Mouse (Mus musculus) MEL (cell line): ENCODE data around the gene Sptbn4. TPM values are rescaled to one million over a fixed set of nuclear protein-coding genes. Genes with fewer than 3 reads are reported as not detected.

ENCODE experiments used
- DNase-seq: peaks from one replicate; pipeline ENCODE4 v3.0.0; 2011; ENCODE audit warnings: low read depth, low spot score
- H3K27ac ChIP-seq: 2 replicates; pipeline ENCODE4 v1.5.1; 2012; ENCODE audit warnings: low read depth, mild to moderate bottlenecking, control low read depth, low read length, moderate library complexity; ENCODE audit not compliant: control insufficient read depth
- H3K27me3 ChIP-seq, 2 experiments: fragments of 150-350 bp in 1 of 2; sonication (generic) in 1 of 2; 2 replicates each; pipeline ENCODE4 v1.6.1; 2012; ENCODE audit warnings: low read length in 2 of 2, mild to moderate bottlenecking in 2 of 2, improper control_type of control experiment in 1 of 2, moderate library complexity in 1 of 2; ENCODE audit not compliant: insufficient read depth in 2 of 2, control insufficient read depth in 1 of 2
- H3K36me3 ChIP-seq, 2 experiments: 2 replicates each; pipeline ENCODE4 v1.6.1; 2012 to 2014; ENCODE audit warnings: low read length in 2 of 2, improper control_type of control experiment in 1 of 2, inconsistent platforms in 1 of 2, mild to moderate bottlenecking in 1 of 2; ENCODE audit not compliant: insufficient read depth in 2 of 2, control insufficient read depth in 1 of 2
- H3K4me1 ChIP-seq, 2 experiments: fragments of 150-350 bp in 1 of 2; sonication (generic) in 1 of 2; 2 replicates each; pipeline ENCODE4 v1.6.1; 2012; ENCODE audit warnings: low read length in 2 of 2, improper control_type of control experiment in 1 of 2, mild to moderate bottlenecking in 1 of 2; ENCODE audit not compliant: insufficient read depth in 2 of 2, control insufficient read depth in 1 of 2
- H3K4me3 ChIP-seq, 2 experiments: fragments of 150-350 bp in 1 of 2; sonication (generic) in 1 of 2; 2 replicates each; pipeline ENCODE4 v1.5.1; 2012; ENCODE audit warnings: low read depth in 2 of 2, low read length in 2 of 2, mild to moderate bottlenecking in 2 of 2, moderate library complexity in 2 of 2, control low read depth in 1 of 2, improper control_type of control experiment in 1 of 2; ENCODE audit not compliant: control insufficient read depth in 1 of 2, insufficient read depth in 1 of 2
- H3K79me2 ChIP-seq: 2 replicates; pipeline ENCODE4 v1.6.1; 2012; ENCODE audit warnings: mild to moderate bottlenecking, low read length, moderate library complexity; ENCODE audit not compliant: control insufficient read depth, poor library complexity, insufficient read depth
- H3K9ac ChIP-seq: 2 replicates; pipeline ENCODE4 v1.6.1; 2012; ENCODE audit warnings: low read depth, mild to moderate bottlenecking, control low read depth, low read length, moderate library complexity; ENCODE audit not compliant: control insufficient read depth, poor library complexity, severe bottlenecking
- H3K9me3 ChIP-seq: fragments of 150-350 bp; sonication (generic); replicated peaks from 2 replicates; pipeline ENCODE4 v1.6.1; 2012; ENCODE audit warnings: mild to moderate bottlenecking, low read length, improper control_type of control experiment, moderate library complexity; ENCODE audit not compliant: insufficient read depth
- BHLHE40 ChIP-seq: IDR thresholded peaks from 2 replicates; pipeline ENCODE4 v1.6.1; 2012; ENCODE audit warnings: low read depth, mild to moderate bottlenecking, inconsistent platforms, low read length, improper control_type of control experiment, borderline replicate concordance
- CHD2 ChIP-seq: IDR thresholded peaks from 2 replicates; pipeline ENCODE4 v1.6.1; 2011; ENCODE audit warnings: low read length, improper control_type of control experiment
- E2F4 ChIP-seq: IDR thresholded peaks from 2 replicates; pipeline ENCODE4 v1.6.1; 2011; ENCODE audit warnings: low read depth, low read length, improper control_type of control experiment, borderline replicate concordance
- ELF1 ChIP-seq: IDR thresholded peaks from 2 replicates; pipeline ENCODE4 v1.6.1; 2014; ENCODE audit warnings: low read depth, mild to moderate bottlenecking, inconsistent platforms, low read length, improper control_type of control experiment, moderate library complexity
- ETS1 ChIP-seq: IDR thresholded peaks from 2 replicates; pipeline ENCODE4 v1.6.1; 2012; ENCODE audit warnings: low read depth, mild to moderate bottlenecking, inconsistent platforms, low read length, improper control_type of control experiment, moderate library complexity
- HCFC1 ChIP-seq: IDR thresholded peaks from 2 replicates; pipeline ENCODE4 v1.6.1; 2012; ENCODE audit warnings: low read depth, mild to moderate bottlenecking, inconsistent platforms, low read length, improper control_type of control experiment, moderate library complexity
- KAT2A ChIP-seq: conservative IDR thresholded peaks from 2 replicates; pipeline ENCODE4 v1.6.1; 2012; ENCODE audit warnings: low read depth, low read length, improper control_type of control experiment, inconsistent platforms
- MAZ ChIP-seq: IDR thresholded peaks from 2 replicates; pipeline ENCODE4 v1.6.1; 2012; ENCODE audit warnings: low read depth, mild to moderate bottlenecking, inconsistent platforms, low read length, improper control_type of control experiment
- MEF2A ChIP-seq: IDR thresholded peaks from 2 replicates; pipeline ENCODE4 v1.6.1; 2014; ENCODE audit warnings: low read depth, mild to moderate bottlenecking, inconsistent platforms, low read length, improper control_type of control experiment; ENCODE audit not compliant: poor library complexity, insufficient replicate concordance, severe bottlenecking; ENCODE audit errors: extremely low read depth
- MXI1 ChIP-seq: IDR thresholded peaks from 2 replicates; pipeline ENCODE4 v1.6.1; 2011; ENCODE audit warnings: mild to moderate bottlenecking, low read depth, low read length, improper control_type of control experiment
- MYB ChIP-seq: IDR thresholded peaks from 2 replicates; pipeline ENCODE4 v1.6.1; 2011; ENCODE audit warnings: mild to moderate bottlenecking, low read depth, low read length, improper control_type of control experiment
- NELFE ChIP-seq: IDR thresholded peaks from 2 replicates; pipeline ENCODE4 v1.6.1; 2011; ENCODE audit warnings: low read depth, low read length, improper control_type of control experiment
- NRF1 ChIP-seq: IDR thresholded peaks from 2 replicates; pipeline ENCODE4 v1.6.1; 2014; ENCODE audit warnings: low read depth, mild to moderate bottlenecking, inconsistent platforms, low read length, improper control_type of control experiment, moderate library complexity; ENCODE audit not compliant: poor library complexity, insufficient read depth, severe bottlenecking
- POLR2A ChIP-seq, 2 experiments: IDR thresholded peaks; 2 replicates each; pipeline ENCODE4 v1.6.1; 2011 to 2012; ENCODE audit warnings: low read length in 2 of 2, mild to moderate bottlenecking in 2 of 2, control low read depth in 1 of 2, improper control_type of control experiment in 1 of 2, low read depth in 1 of 2, moderate library complexity in 1 of 2; ENCODE audit not compliant: control insufficient read depth in 1 of 2, insufficient read depth in 1 of 2, poor library complexity in 1 of 2
- POLR2AphosphoS5 ChIP-seq: IDR thresholded peaks from 2 replicates; pipeline ENCODE4 v1.6.1; 2012; ENCODE audit warnings: low read depth, borderline replicate concordance, mild to moderate bottlenecking, inconsistent platforms, low read length, moderate library complexity, mixed read lengths
- RAD21 ChIP-seq: IDR thresholded peaks from 2 replicates; pipeline ENCODE4 v1.6.1; 2011; ENCODE audit warnings: mild to moderate bottlenecking, low read depth, low read length, improper control_type of control experiment
- RCOR1 ChIP-seq: IDR thresholded peaks from 2 replicates; pipeline ENCODE4 v1.6.1; 2012; ENCODE audit warnings: low read depth, mild to moderate bottlenecking, inconsistent platforms, low read length, improper control_type of control experiment
- TAL1 ChIP-seq: IDR thresholded peaks from 2 replicates; pipeline ENCODE4 v1.6.1; 2012; ENCODE audit warnings: mild to moderate bottlenecking, inconsistent platforms, low read length, moderate library complexity, mixed read lengths
- TCF12 ChIP-seq: IDR thresholded peaks from 2 replicates; pipeline ENCODE4 v1.6.1; 2014; ENCODE audit warnings: low read depth, mild to moderate bottlenecking, inconsistent platforms, low read length, improper control_type of control experiment, moderate library complexity
- UBTF ChIP-seq: IDR thresholded peaks from 2 replicates; pipeline ENCODE4 v1.6.1; 2012; ENCODE audit warnings: low read depth, mild to moderate bottlenecking, inconsistent platforms, low read length, improper control_type of control experiment, moderate library complexity, borderline replicate concordance; ENCODE audit not compliant: insufficient read depth
- USF1 ChIP-seq: IDR thresholded peaks from 2 replicates; pipeline ENCODE4 v1.6.1; 2014; ENCODE audit warnings: low read depth, mild to moderate bottlenecking, inconsistent platforms, low read length, improper control_type of control experiment, moderate library complexity
- USF2 ChIP-seq, 2 experiments: IDR thresholded peaks; 2 replicates each; pipeline ENCODE4 v1.6.1; 2011 to 2012; ENCODE audit warnings: improper control_type of control experiment in 2 of 2, low read length in 2 of 2, borderline replicate concordance in 1 of 2, inconsistent platforms in 1 of 2, low read depth in 1 of 2, mild to moderate bottlenecking in 1 of 2; ENCODE audit not compliant: insufficient read depth in 1 of 2
- ZC3H11A ChIP-seq: IDR thresholded peaks from 2 replicates; pipeline ENCODE4 v1.6.1; 2012; ENCODE audit warnings: low read depth, mild to moderate bottlenecking, inconsistent platforms, low read length, improper control_type of control experiment
- ZKSCAN1 ChIP-seq: IDR thresholded peaks from 2 replicates; pipeline ENCODE4 v1.6.1; 2012; ENCODE audit warnings: low read depth, mild to moderate bottlenecking, inconsistent platforms, low read length, improper control_type of control experiment, moderate library complexity
- ZMIZ1 ChIP-seq: IDR thresholded peaks from 2 replicates; pipeline ENCODE4 v1.6.1; 2012; ENCODE audit warnings: low read depth, mild to moderate bottlenecking, inconsistent platforms, low read length, improper control_type of control experiment, moderate library complexity
- ZNF384 ChIP-seq: IDR thresholded peaks from 2 replicates; pipeline ENCODE4 v1.6.1; 2012; ENCODE audit warnings: low read depth, mild to moderate bottlenecking, inconsistent platforms, low read length, improper control_type of control experiment
- polyA plus RNA-seq, 2 experiments: library from polyadenylated mRNA; stranded (reverse) in 1 of 2; unstranded in 1 of 2; fragments of >175 nt in 1 of 2; fragments of >200 nt in 1 of 2; gene quantifications; 2 replicates each; pipeline versions ENCODE4 v1.2.1 to v1.2.4; 2012; ENCODE audit warnings: low replicate concordance in 2 of 2, low read depth in 1 of 2; ENCODE audit not compliant: insufficient read length in 2 of 2, insufficient read depth in 1 of 2, missing spikeins in 1 of 2
- total RNA-seq: library from RNA; depleted of rRNA; stranded (reverse); fragments of 300-350 nt; gene quantifications from 2 replicates; pipeline ENCODE4 v1.2.3, GENCODE M21; 2012

The Sptbn4 gene
- total and polyA plus RNA-seq, 3 experiments: 0.19 to 0.68 TPM; not detected in 1

DNA sequence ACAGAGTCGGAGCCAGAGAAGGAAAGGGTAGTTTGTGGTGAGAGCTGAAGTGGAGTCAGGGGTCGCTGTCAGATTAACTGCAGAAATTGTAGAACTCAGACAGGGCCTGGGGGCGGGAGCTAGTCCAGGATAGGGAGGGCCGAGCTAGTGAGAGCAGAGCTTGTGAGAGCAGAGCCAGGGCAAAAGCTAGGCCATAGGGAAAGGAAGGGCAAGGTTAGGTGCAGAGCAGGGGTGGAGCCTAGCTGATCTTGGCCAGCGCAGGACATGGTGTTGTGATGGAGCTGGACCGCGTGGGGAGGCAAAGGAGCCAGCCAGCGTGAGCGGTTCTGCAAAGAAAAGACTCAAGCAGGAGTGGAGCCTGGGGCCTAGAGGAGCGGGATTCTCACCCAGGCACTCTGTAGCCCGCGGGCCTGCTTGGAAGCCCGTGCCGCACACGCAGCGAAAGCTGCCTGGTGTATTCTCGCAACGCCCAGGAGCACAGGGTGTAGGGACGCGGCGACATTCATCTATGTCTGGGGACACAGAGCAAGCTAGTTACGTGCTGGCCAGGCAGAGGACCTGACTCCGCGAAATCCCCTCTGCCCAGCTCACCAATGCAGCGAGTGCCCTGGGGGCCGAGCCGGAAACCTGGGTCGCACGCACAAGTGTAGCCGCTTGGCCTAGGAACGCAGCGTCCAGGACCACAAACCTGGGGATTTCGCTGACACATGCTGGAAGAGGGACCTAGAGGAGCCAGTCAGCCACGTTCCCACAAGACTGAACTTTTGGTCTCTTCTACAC, 121.2 kb downstream of the Sptbn4 start:
- Histone ChIP-seq H3K9ac (no peak overlapping the region), H3K79me2 (no peaks in the 10 kb centered on the region; the same call in 1 of the 2 replicates), H3K9me3 (no peaks in the 10 kb centered on the region), H3K27ac (no peak overlapping the region), H3K4me1 (peaks cover 0 to 3% of the 10 kb centered on the region in 2 experiments; a peak in 1 of 4 replicates), H3K27me3 (no peaks in the 10 kb centered on the region), H3K4me3 (no peak overlapping the region), H3K36me3 (no peaks in the 10 kb centered on the region)
- TF ChIP-seq E2F4: no peak
- no peak for TF ChIP-seq NELFE
- no peak for TF ChIP-seq USF1
- TF ChIP-seq MYB: no peak
- TF ChIP-seq KAT2A: no peak
- no peak for TF ChIP-seq MAZ
- TF ChIP-seq RCOR1: no peak
- no peak for TF ChIP-seq ETS1
- TF ChIP-seq POLR2AphosphoS5: no peak
- no peak for TF ChIP-seq NRF1
- no peak for TF ChIP-seq TAL1
- no peak for TF ChIP-seq RAD21
- DNase-seq: no peak

- Histone ChIP-seq H3K27ac (no peak overlapping the region), H3K9me3 (no peaks in the 10 kb centered on the region), H3K4me3 (no peak overlapping the region), H3K27me3 (no peaks in the 10 kb centered on the region), H3K9ac (no peak overlapping the region), H3K4me1 (0 out of 4 replicates have a peak, but pooled peaks cover 0 to 3% of the 10 kb centered on the region in 2 experiments), H3K79me2 (no peaks in the 10 kb centered on the region; the same call in 1 of the 2 replicates), H3K36me3 (no peaks in the 10 kb centered on the region)
- no peak for TF ChIP-seq ZMIZ1
- no peak for TF ChIP-seq MEF2A
- no peak for TF ChIP-seq KAT2A
- no peak for TF ChIP-seq POLR2A (IDR thresholded peaks at IDR 0.05; ENCODE audit: control insufficient read depth in 1 of 2, insufficient read depth in 1 of 2, low read depth in 1 of 2, low read length in 2 of 2, poor library complexity in 1 of 2)
- TF ChIP-seq USF2 (IDR thresholded peaks at IDR 0.05; ENCODE audit: borderline replicate concordance in 1 of 2, insufficient read depth in 1 of 2, low read depth in 1 of 2, low read length in 2 of 2): no peak
- no peak for TF ChIP-seq TCF12
- no peak for TF ChIP-seq CHD2
- no peak for TF ChIP-seq TAL1
- TF ChIP-seq MXI1: no peak
- TF ChIP-seq ZKSCAN1: no peak
- no peak for TF ChIP-seq ZNF384
- no peak for TF ChIP-seq MAZ
- TF ChIP-seq UBTF: no peak
- no peak for TF ChIP-seq HCFC1
- no peak for TF ChIP-seq BHLHE40
- no peak for TF ChIP-seq ELF1
- TF ChIP-seq POLR2AphosphoS5: no peak
- TF ChIP-seq USF1: no peak
- TF ChIP-seq RAD21: no peak
- no peak for TF ChIP-seq ZC3H11A
- no peak for DNase-seq
Observed at GRCm38 (mm10) chr7:27325697-27326096, 121.8 kb downstream of the Sptbn4 start.
